Mouse (Mus musculus) stomach, embryonic 16.5 days (tissue): Measurements from ENCODE around the gene Plk5. TPM values are rescaled to one million over a fixed set of nuclear protein-coding genes. Genes with fewer than 3 reads are reported as not detected.
"Not testable (repeated sequence)": the region's sequence is repeated elsewhere in the genome, so short reads cannot be mapped to it uniquely, and the experiment has no call there.

Experiments
- ATAC-seq: fragments of 200-750 bp; cut with Nextera tagmentation; 2 replicates; pipeline ENCODE4 v1.8.0; 2017; ENCODE audit warnings: moderate number of reproducible peaks, moderate TSS enrichment; ENCODE audit not compliant: insufficient read depth, low FRiP score
- H3K27ac ChIP-seq: fragments of 300-500 bp; sonication (generic); 2 replicates; pipeline ENCODE4 v1.5.1; 2014; ENCODE audit warnings: low read length
- H3K27me3 ChIP-seq: fragments of 300-500 bp; sonication (generic); 2 replicates; pipeline ENCODE4 v1.6.1; 2014; ENCODE audit warnings: low read length, control low read depth, mixed read lengths; ENCODE audit not compliant: control insufficient read depth, insufficient read depth
- H3K36me3 ChIP-seq: fragments of 300-500 bp; sonication (generic); 2 replicates; pipeline ENCODE4 v1.6.1; 2014; ENCODE audit warnings: low read length; ENCODE audit not compliant: control insufficient read depth, insufficient read depth
- H3K4me1 ChIP-seq: fragments of 300-500 bp; sonication (generic); 2 replicates; pipeline ENCODE4 v1.6.1; 2014; ENCODE audit warnings: low read length, control low read depth, mixed read lengths; ENCODE audit not compliant: control insufficient read depth, insufficient read depth
- H3K4me2 ChIP-seq: fragments of 300-500 bp; sonication (generic); 2 replicates; pipeline ENCODE4 v1.6.1; 2014; ENCODE audit warnings: low read depth, low read length, mixed read lengths
- H3K4me3 ChIP-seq: fragments of 300-500 bp; sonication (generic); replicated peaks from 2 replicates; pipeline ENCODE4 v1.5.1; 2014; ENCODE audit warnings: mild to moderate bottlenecking, low read length
- H3K9ac ChIP-seq: fragments of 300-500 bp; sonication (generic); 2 replicates; pipeline ENCODE4 v1.6.1; 2014; ENCODE audit warnings: low read length
- H3K9me3 ChIP-seq: fragments of 300-500 bp; sonication (generic); replicated peaks from 2 replicates; pipeline ENCODE4 v1.6.1; 2016; ENCODE audit warnings: low read length, control low read depth; ENCODE audit not compliant: control insufficient read depth
- WGBS: fragments of 180-500 bp; shearing (Covaris S2); extraction: QIAGEN DNeasy Blood & Tissue Kit; methylation state at CpG from one replicate; pipeline ENCODE4 v1.1.7; 2014; 5-methylcytosine and 5-hydroxymethylcytosine counted together
- polyA plus RNA-seq: library from polyadenylated mRNA; unstranded; fragments of >200 nt; fragmentation: Nextera tagmentation; extraction: Ambion mirVana; gene quantifications from 2 replicates; pipeline ENCODE4 v1.2.1, GENCODE M21; 2015

Gene Plk5
- polyA plus RNA-seq, 1 experiment from 2014 or later: 0.14 TPM

DNA sequence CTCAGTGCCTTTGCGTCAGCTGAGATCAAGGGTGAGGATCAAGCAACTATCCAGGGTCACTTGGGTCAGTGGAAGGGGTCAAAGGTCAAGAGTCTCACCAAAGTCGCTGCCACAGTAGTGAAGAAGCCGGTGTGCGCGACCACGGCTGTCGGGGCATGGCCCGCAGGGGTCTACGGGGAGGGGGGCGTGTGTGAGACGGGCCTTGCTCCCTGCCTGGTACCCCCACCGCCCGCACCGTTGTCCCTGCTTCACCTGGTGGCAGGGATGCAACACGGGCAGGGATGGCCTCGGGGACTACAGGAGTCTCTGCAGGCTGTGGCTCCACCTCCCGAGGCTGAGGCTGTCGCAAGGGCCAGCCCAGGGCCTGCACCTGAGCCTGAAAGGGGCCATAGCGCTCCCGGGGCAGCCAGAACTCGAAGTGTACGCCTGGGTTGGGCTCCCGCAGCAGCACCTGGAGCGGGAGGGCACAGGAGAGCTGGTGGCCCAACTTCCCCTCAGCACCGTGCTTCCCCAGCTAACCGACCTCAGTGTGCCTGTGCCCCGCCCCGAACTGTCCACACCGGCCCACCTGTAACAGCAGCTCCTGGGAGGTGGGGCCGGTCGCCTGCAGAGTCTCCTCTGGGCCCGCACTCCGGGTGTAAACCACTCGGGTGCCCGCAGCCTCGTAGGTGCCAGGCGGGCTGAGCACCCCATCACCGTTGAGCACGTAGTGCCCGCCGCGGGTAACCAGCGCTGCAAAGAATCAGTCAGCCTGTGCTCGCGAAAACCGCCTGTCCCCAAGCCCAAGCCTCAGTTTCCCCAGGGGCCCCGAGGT is 14.6 kb upstream of the Plk5 start:
- no peak for ATAC-seq
- H3K9ac ChIP-seq: peak overlapping the region; percentile 61
- WGBS: 10% methylated on average over 47 of the region's 47 CpGs
- peak overlapping the region; percentile 61 for H3K4me2 ChIP-seq
- H3K27me3 ChIP-seq: peaks cover 37% of the 10 kb centered on the region
- H3K27ac ChIP-seq: no peak overlapping the region
- peak overlapping the region; percentile 41 for H3K4me3 ChIP-seq
- H3K36me3 ChIP-seq: no peaks in the 10 kb centered on the region
- H3K9me3 ChIP-seq: no peaks in the 10 kb centered on the region
- H3K4me1 ChIP-seq: peaks cover 48% of the 10 kb centered on the region

DNA sequence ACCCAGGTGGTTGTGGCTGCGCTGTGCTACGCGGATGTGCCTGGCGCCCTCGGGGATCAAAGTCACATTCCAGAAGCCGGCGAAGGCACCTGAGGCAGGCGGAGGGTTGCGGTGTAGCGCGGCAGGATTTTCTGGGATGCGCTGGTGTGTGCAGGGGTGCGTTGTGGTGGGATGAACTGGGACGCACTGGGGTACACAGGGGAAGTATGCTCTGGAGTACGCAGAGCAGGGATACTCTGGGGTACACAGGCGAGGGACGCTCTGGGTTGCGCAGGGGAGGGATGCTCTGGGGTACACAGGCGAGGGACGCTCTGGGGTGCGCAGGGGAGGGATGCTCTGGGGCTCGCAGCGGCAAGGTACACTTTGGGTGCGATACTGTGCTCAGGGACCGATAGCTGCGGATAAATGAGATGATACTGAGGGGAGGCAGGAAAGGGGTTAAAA is 13.9 kb upstream of the Plk5 start:
- H3K4me3 ChIP-seq: peak overlapping the region; percentile 41
- H3K27me3 ChIP-seq: peaks cover 39% of the 10 kb centered on the region
- peak; percentile 0; the same call in 1 of the 2 replicates for ATAC-seq
- H3K9me3 ChIP-seq: no peaks in the 10 kb centered on the region
- WGBS: 3% methylated on average over 26 of the region's 26 CpGs
- peak overlapping the region; percentile 61 for H3K9ac ChIP-seq
- H3K4me1 ChIP-seq: peaks cover 50% of the 10 kb centered on the region
- H3K27ac ChIP-seq: peak overlapping the region; percentile 81; the same call in 1 of the 2 replicates
- H3K36me3 ChIP-seq: no peaks in the 10 kb centered on the region
- peak overlapping the region; percentile 61 for H3K4me2 ChIP-seq

DNA sequence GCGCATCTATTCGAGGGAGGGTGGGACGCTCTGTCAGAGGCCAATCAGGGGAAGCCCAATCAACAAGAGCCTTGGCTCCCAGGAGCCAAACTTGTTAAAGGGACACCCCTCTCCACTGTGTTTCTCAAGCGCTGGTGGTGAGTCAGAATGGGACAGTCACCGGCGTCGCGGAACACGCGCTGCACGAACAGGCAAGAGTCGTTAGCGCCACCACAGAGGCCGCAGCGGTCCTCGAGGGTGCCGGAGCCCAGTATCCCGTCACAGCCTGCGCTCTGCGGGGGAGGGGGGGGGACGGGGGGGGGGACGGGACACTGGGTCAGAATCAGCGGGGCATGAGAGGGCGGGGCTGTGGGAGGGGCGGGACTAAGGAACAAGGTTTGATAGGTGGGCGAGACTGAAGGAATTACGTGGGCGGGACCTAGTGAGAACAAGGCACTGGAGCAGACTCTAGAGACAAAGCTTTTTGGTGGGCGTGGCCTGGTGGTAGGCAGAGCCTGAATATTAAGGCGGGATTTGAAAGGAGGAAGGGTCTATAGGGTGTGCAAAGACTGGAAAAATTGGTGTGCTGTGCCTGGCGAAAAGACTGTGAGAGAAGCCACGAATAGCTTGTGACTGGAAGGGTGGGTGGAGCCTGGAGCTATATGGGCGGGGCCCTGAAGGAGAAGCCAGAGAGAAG is 13.4 kb upstream of the Plk5 start:
- no peaks in the 10 kb centered on the region for H3K9me3 ChIP-seq
- under 1% methylated on average over 30 of the region's 33 CpGs for WGBS
- H3K9ac ChIP-seq: peak overlapping the region; percentile 61
- peak overlapping the region; percentile 81 for H3K27ac ChIP-seq
- H3K4me3 ChIP-seq: peak overlapping the region; percentile 41
- peaks cover 55% of the 10 kb centered on the region for H3K4me1 ChIP-seq
- peak; percentile 64 for ATAC-seq
- H3K27me3 ChIP-seq: peaks cover 43% of the 10 kb centered on the region
- no peaks in the 10 kb centered on the region for H3K36me3 ChIP-seq
- peak overlapping the region; percentile 61 for H3K4me2 ChIP-seq

DNA sequence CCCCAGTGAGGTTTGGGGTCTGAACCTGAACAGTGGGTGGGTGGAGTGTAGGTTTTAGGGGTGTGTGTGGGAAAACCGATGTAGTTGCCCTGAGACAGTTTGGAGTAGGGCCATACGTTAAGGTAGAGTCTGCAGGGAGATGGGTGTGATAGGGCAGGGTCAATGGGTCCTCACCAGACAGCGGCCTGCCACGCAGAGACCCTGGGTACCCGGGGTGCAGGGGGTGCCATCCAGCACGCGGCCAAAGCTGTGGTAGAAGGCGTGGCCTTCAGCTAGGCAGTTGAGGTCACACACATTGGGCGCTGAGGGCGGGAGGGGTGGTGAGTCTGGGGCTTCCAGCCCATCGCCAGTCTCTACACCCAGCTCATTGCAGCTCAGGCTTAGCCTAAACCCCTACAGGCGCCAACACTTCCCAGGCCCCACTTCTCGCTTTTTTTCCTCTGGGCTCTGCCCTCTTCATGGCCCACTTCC is 12.8 kb upstream of the Plk5 start:
- peak overlapping the region; percentile 55; the same call in 1 of the 2 replicates for H3K9ac ChIP-seq
- WGBS: 25% methylated on average over 13 of the region's 13 CpGs
- H3K4me2 ChIP-seq: peak overlapping the region; percentile 61
- peak overlapping the region; percentile 41 for H3K4me3 ChIP-seq
- peaks cover 61% of the 10 kb centered on the region for H3K4me1 ChIP-seq
- peak; percentile 5; the same call in 1 of the 2 replicates for ATAC-seq
- H3K27ac ChIP-seq: peak overlapping the region; percentile 81
- no peaks in the 10 kb centered on the region for H3K36me3 ChIP-seq
- no peaks in the 10 kb centered on the region for H3K9me3 ChIP-seq
- peaks cover 49% of the 10 kb centered on the region for H3K27me3 ChIP-seq

DNA sequence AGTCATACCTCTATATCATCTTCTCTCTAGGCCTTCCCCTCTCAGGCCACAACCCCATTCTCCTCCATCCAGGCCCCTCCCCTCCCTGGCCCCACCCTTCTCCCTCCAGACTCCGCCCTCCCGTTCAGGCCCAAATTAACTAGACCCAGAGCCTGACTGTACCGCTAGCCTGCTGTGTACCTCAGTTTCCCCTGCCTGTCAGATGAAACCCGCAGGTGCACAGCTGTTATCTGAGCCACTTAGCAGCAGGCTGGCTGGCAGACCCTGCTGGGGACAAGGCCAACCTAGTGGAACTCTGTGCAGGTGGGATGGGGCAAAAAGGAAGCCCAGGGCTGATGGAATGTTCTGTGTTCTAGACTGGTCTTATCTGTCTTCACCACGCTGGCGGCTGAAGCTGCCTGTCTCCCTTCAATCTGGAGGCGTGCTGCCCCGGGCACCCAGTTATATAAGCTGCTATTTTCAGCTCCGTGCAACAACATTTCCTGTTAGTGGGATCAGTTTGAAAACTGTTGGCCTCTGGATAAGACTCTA is 12.1 kb upstream of the Plk5 start:
- H3K27ac ChIP-seq: peak overlapping the region; percentile 58
- H3K27me3 ChIP-seq: peaks cover 53% of the 10 kb centered on the region
- peaks cover 67% of the 10 kb centered on the region for H3K4me1 ChIP-seq
- peak overlapping the region; percentile 61 for H3K4me2 ChIP-seq
- 34% methylated on average over 9 of the region's 9 CpGs for WGBS
- H3K9me3 ChIP-seq: no peaks in the 10 kb centered on the region
- H3K9ac ChIP-seq: no peak overlapping the region
- no peak for ATAC-seq
- H3K36me3 ChIP-seq: no peaks in the 10 kb centered on the region
- H3K4me3 ChIP-seq: peak overlapping the region; percentile 41

DNA sequence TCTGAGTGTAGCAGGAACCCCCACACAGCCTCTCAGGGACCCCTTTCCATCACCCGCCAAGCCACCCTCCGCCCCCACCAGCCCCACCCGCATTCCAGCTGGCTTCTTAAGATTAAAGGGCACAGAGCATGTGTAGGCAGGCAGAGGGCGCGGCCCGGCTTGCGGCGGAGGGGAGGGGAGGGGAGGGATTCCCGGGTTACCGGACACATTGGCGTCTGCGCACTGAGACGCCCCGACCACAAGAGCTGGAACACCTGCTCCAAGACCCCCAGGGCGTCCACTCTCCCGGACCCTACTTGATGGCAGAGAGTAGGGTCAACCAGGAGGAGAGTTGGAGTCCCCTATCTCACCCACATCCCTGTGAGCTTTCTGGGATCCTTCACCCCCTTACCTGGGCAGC is 11.1 kb upstream of the Plk5 start:
- H3K27me3 ChIP-seq: peaks cover 53% of the 10 kb centered on the region
- peak overlapping the region; percentile 61 for H3K4me2 ChIP-seq
- 7% methylated on average over 16 of the region's 16 CpGs for WGBS
- peak overlapping the region; percentile 16; the same call in 1 of the 2 replicates for H3K4me3 ChIP-seq
- no peaks in the 10 kb centered on the region for H3K36me3 ChIP-seq
- ATAC-seq: no peak
- H3K9me3 ChIP-seq: no peaks in the 10 kb centered on the region
- peak overlapping the region; percentile 58 for H3K27ac ChIP-seq
- H3K9ac ChIP-seq: peak overlapping the region; percentile 59
- H3K4me1 ChIP-seq: peaks cover 67% of the 10 kb centered on the region

DNA sequence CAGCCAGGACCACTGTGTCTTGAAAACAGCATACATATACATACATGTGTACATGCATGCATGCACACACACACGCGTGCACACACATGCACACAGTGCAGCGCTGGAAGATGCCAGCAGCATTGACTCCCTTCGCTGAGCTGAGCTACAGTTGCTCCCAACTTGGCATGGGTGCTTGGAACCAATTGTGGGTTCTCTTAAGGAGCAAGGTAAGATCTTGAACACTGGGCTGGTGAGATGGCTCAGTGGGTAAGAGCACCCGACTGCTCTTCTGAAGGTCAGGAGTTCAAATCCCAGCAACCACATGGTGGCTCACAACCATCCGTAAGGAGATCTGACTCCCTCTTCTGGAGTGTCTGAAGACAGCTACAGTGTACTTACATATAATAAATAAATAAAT is 10.3 kb upstream of the Plk5 start:
- ATAC-seq, H3K27ac ChIP-seq, H3K36me3 ChIP-seq, H3K9ac ChIP-seq, H3K4me3 ChIP-seq, H3K9me3 ChIP-seq, H3K4me2 ChIP-seq: not testable (repeated sequence)
- Histone ChIP-seq H3K27me3 (peaks cover 46% of the 10 kb centered on the region), H3K4me1 (peaks cover 61% of the 10 kb centered on the region)
- WGBS: 79% methylated on average over 5 of the region's 6 CpGs

DNA sequence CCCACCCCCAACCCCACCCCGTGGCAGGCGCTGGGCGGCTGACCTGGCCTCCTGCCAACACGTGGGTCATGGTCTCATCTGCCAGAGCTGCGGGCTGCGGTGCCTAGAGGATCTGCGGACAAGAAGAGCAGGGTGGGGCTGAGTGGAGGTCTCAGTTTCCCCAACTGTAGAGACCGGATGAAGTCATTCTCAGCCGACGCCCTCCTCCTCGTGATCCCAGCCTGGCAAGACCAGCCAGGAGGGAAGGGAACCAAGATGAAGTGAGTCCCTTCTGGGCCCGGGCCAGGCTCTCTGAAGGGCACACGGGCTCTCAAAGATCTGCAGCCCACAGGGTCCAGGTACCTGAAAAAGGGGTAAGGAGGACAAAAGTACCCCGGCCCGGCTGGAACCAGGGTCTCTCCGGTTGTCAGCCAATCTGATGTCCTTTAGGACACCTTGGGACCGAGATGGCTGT is 8.7 kb upstream of the Plk5 start:
- peaks cover 41% of the 10 kb centered on the region for H3K27me3 ChIP-seq
- peak overlapping the region; percentile 63; the same call in 1 of the 2 replicates for H3K27ac ChIP-seq
- 15% methylated on average over 17 of the region's 17 CpGs for WGBS

More for the DNA sequence above, 8.7 kb upstream of the Plk5 start:
- no peak for ATAC-seq
- Histone ChIP-seq H3K4me3 (peak overlapping the region; percentile 45), H3K4me1 (peaks cover 50% of the 10 kb centered on the region), H3K4me2 (peak overlapping the region; percentile 57), H3K9me3 (no peaks in the 10 kb centered on the region), H3K36me3 (no peaks in the 10 kb centered on the region), H3K9ac (peak overlapping the region; percentile 72)
